Mouse (Mus musculus): ENCODE results near the gene Asb13.
A peak's percentile ranks its signal among the peaks of the same experiment; 100 is the strongest.

Gene Asb13

GRCm38 (mm10) chr13:3633895-3634811, at the start of gene Asb13:
TSS of gene Asb13 (plus strand) at chr13:3634032.
- DNase-seq = peak; percentile 84 to 86

GRCm38 (mm10) chr13:3590789-3591188, 43.0 kb upstream of the Asb13 start:
- no peak for DNase-seq

- no peak for DNase-seq
These were observed 39.5 kb upstream of the Asb13 start for GRCm38 (mm10) chr13:3594311-3594710.

GRCm38 (mm10) chr13:3596232-3596631, 37.6 kb upstream of the Asb13 start:
- DNase-seq = no peak

GRCm38 (mm10) chr13:3609780-3610117, 24.1 kb upstream of the Asb13 start:
- DNase-seq = no peak

- DNase-seq = peak in 1 of 2 experiments; percentile 22
These were observed 23.6 kb upstream of the Asb13 start for GRCm38 (mm10) chr13:3610118-3610794.

- peak; percentile 98 to 99 for DNase-seq
These were observed 22.9 kb upstream of the Asb13 start, which contains the start of gene Fam208b for GRCm38 (mm10) chr13:3610795-3611438. TSS of gene Fam208b (minus strand) at chr13:3611108.

GRCm38 (mm10) chr13:3627139-3627538, 6.7 kb upstream of the Asb13 start:
- no peak for DNase-seq

- DNase-seq = no peak
These were observed 5.7 kb upstream of the Asb13 start for GRCm38 (mm10) chr13:3628102-3628501.

- DNase-seq = no peak
These were observed 1.3 kb upstream of the Asb13 start for GRCm38 (mm10) chr13:3632551-3632950.

GRCm38 (mm10) chr13:3633131-3633530, 701 bp upstream of the Asb13 start:
- DNase-seq = no peak

GRCm38 (mm10) chr13:3635076-3635475, 1.2 kb downstream of the Asb13 start:
- DNase-seq = no peak

- DNase-seq = peak; percentile 39 to 44
These were observed 3.0 kb downstream of the Asb13 start for GRCm38 (mm10) chr13:3636797-3637196.

GRCm38 (mm10) chr13:3642049-3642448, 8.2 kb downstream of the Asb13 start:
- DNase-seq = peak; percentile 55 to 57

- DNase-seq = no peak
These were observed 8.7 kb downstream of the Asb13 start for GRCm38 (mm10) chr13:3642538-3642937.

- DNase-seq = peak; percentile 30 to 31
These were observed 11.0 kb downstream of the Asb13 start for GRCm38 (mm10) chr13:3644871-3645270.

- DNase-seq = no peak
These were observed 12.1 kb downstream of the Asb13 start for GRCm38 (mm10) chr13:3645919-3646318.

- DNase-seq = no peak
These were observed 12.7 kb downstream of the Asb13 start for GRCm38 (mm10) chr13:3646566-3646965.

- DNase-seq = no peak
These were observed 16.7 kb downstream of the Asb13 start for GRCm38 (mm10) chr13:3650569-3650968.

- no peak for DNase-seq
These were observed 20.6 kb downstream of the Asb13 start for GRCm38 (mm10) chr13:3654432-3654831.

- DNase-seq = no peak
These were observed 25.6 kb downstream of the Asb13 start for GRCm38 (mm10) chr13:3659163-3660160.

GRCm38 (mm10) chr13:3664241-3664640, 30.4 kb downstream of the Asb13 start:
- DNase-seq = no peak

Data from lung, postnatal 4 days (tissue).